Mouse (Mus musculus) layer of hippocampus, adult 2 months (tissue): ENCODE measurements around the gene Pced1a. TPM values are rescaled to one million over a fixed set of nuclear protein-coding genes. Genes with fewer than 3 reads are reported as not detected.

Experiments
- DNase-seq, 2 experiments: peaks; one replicate each; pipeline ENCODE4 v3.0.0; 2022; ENCODE audit warnings: low spot score in 2 of 2
- H3K27ac ChIP-seq: fragments of 200-600 bp; 2 replicates; pipeline ENCODE4 v1.8.1; 2022
- H3K4me3 ChIP-seq: fragments of 200-600 bp; 2 replicates; pipeline ENCODE4 v1.8.1; 2022; ENCODE audit warnings: mild to moderate bottlenecking
- CTCF ChIP-seq: fragments of 200-600 bp; conservative IDR thresholded peaks from 2 replicates; pipeline ENCODE4 v1.8.1; 2022; ENCODE audit warnings: antibody characterized with exemption, mild to moderate bottlenecking, moderate library complexity
- total RNA-seq, 2 experiments: library from RNA; stranded (reverse); gene quantifications; 2 replicates each; pipeline ENCODE4 v1.2.3; 2021

Pced1a gene
- total RNA-seq, 2 experiments from 2014 or later = 23.0 to 27.3 TPM

DNA sequence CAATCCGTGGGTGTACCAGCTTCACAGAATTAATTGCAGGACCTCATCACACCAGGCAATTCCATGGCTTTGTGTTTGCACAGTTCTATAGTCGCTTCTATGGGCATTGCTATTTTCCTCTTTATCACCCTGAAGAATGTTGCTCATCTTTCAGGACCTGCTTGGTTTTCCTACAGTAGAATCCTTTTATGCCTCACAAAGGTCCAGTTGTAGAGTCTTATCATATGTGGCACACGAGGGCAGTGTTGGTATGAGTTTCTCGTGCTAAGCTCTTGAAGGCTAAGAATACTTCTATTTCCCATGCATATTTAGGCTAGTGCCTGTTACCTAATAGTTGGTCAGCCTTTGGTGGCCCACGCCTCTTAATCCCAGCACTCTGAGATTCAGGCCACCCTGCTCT lies 611 bp upstream of the Pced1a start:
- peak overlapping the region; percentile 76 for H3K4me3 ChIP-seq
- peak overlapping the region; percentile 99 for H3K27ac ChIP-seq
- peak; percentile 48 for TF ChIP-seq CTCF
- no peak for DNase-seq

DNA sequence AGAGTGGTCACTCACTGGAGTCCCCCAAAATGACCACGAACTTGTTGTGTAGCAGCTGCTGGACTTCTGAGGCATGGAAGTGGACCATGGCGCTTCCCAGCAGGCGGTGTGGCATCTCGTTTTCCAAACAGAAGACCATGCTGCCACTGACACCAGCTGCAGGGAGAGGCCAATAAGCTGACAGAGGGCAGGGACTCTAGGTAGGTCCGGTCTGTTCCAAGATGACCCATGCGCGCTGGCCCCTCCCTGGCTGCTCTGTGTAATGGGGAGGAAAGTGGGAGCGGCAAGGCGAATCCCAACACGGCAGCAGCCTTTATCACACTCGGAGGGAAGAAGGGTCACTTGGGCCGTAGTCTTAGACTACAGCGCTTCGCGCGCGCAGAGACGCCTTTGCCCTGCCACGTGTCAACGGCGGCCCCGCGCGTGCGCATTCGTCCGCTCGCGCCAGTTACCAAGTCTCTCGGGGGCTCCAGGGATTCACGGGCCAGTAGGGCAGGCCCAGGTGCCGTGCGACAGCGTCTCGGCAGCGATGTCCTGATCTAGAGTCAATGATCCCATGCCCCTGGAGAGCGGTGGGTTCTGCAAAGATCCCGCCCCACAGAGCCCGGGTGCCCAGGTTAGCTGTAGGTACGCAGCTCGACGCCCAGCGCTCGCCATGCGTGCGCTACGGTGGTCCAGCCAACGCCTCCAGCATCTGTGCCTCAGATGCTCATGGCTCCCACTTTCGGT lies 940 bp downstream of the Pced1a start:
- peak; percentile 56 to 73 for DNase-seq
- no peak for TF ChIP-seq CTCF
- H3K4me3 ChIP-seq = peak overlapping the region; percentile 76
- peak overlapping the region; percentile 99 for H3K27ac ChIP-seq

DNA sequence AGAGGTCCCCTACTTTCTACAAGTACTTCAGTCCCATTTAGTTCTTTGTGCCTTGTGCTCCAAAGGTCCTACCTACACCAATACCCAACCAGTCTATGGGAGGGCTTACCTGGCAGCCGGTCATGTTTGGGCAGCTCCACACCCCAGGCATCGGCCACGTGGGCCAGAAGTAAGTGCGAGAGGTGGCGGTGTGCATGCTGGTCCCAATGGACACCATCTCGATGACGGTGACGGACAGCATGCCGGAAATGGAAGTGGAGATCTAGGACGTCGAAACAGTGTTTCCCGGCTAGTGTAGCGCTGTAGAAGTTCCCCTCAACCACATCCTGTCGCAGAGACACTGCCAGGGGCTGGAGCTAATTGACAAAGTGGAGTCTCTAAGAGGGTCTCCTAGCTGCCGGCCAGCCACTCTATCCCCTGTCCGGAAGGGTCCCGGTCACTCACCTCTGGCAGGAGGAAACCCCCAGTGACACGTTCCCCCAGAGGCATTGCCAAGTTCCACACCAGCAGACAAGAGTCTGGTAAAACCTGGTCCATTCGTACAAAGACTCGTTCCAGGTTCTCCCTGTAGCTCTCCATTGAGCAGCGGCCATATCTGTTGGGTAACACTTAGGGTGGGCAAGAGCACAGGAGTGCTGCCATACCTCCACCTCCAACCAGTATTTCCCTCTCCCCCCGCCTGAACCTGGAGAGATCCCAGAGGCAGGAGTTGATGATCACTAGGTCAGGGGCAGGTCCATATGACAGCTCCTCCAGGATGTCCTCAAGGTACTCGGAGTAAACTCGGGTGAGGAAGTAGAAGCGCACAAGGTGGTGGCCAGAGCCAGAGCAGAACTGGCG lies 2.5 kb downstream of the Pced1a start:
- no peak for DNase-seq
- TF ChIP-seq CTCF = no peak
- Histone ChIP-seq H3K27ac (no peak overlapping the region), H3K4me3 (no peak overlapping the region)

DNA sequence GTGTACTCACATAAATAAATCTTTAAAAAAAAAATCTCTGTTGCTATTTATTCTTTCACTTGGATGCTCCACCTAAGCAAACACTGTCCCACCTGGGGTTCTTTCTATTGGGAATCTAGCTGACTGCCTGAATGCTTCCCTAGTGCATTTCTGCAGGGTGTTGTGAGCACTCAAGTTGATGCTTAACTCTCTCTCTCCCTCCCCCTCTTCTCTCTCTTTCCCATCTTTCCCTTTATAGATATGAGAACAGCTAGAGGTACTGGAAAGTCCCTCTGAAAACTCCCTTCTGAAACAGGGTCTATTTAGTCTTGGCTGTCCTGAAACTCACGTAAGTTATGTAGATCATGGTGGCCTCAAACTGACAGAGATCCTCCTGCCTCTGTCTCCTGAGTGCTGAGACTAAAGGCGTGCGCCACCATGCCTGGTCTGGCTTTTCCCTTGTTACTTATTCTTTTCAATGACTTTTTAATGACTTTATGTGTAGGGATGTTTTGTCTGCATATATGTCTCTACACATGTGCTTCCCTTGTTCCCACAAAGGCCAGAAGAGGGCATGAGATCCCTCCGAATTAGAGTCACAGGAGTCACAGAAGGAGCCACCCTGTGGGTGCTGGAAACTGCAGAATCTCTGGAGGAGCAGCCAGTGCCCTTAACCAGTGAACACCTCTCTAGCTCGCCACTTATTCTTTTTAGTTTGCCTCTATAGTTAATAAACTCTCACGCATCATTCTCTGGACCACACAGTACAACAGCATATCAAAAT lies 10.2 kb downstream of the Pced1a start:
- no peak overlapping the region for H3K27ac ChIP-seq
- peak; percentile 45 for TF ChIP-seq CTCF
- H3K4me3 ChIP-seq = no peak overlapping the region
- no peak for DNase-seq

DNA sequence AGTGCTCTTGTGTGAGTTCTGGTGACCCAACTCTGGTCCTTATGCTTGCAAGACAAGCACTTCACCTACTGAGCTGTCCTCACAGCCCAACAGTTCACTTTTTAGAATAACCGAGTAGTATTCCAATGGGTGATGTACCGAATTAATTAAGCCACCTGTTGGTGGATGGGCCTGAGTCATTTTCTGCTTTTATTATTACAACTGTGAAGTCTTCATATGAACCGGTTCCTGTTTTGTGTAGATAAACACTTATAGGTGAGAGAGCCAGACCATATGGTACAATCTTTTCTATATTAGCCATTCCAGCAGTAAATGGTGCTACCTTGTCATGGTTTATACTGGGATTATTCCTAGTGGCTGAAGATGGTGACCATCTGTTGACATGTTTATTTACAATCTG lies 11.7 kb downstream of the Pced1a start:
- no peak for TF ChIP-seq CTCF
- no peak overlapping the region for H3K4me3 ChIP-seq
- DNase-seq = no peak
- H3K27ac ChIP-seq = no peak overlapping the region

DNA sequence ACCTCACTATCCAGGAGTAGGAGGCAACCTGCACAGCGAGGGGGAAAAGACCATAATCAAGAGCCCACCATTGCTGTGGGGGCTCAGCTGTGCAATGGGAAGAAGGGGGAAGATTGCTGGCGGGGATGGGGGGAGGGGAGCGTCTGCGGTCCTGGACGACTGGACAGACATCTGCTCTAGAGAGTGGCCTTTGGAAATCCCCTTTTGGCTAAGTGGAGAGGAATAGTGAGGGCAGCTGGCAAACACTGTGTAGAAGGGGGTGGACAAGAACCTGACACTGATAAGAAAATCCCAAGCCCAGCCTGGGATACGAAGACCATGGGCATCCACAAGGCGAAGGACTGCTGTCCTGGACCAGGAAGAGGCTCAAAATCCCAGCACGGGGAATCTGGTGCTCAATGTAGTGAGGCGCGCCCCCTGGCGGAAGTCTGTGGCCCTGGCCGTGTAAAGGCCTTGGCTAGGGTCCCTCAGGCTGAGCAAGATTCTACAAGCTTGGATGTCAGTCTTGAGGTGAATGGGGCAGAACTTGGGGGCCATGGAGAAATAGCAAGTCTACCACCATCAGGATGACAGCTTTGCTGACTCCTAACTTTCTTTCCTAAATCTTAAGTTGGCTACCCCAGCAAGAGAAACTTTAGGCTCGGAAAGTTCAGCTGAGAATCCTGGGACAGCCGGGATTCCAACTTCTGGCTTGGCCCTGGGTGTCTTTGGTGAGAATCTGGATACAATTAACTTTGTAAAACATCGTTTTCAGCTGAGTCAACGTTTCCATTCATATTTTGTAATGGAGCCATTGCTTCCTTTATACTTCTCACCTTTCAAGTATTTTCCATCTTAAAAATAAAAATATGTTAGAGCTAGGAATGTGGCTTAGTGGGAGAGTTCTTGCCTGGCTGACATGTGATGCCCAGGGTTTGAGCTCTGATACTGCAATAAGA lies 12.7 kb downstream of the Pced1a start:
- TF ChIP-seq CTCF = peak; percentile 99

DNA sequence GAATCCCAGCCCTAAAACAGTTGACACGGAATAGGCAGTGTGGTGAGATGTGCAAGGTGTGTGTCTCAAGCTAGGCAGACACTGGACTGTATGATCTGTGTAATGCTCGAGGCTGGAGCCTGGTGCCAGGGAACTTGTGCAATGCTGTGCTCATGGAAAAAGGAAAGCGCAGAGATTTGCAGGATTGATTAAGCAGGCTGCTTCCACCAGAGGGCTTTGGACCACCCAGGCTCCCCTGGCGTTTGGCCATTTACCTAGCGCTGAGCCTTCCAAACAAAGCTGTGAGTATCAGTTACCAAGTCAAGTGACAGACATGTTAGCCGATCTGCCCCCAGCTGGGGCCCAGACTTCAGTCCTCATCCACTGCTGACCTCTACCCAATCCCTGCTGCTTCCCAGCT lies 16.3 kb downstream of the Pced1a start:
- no peak overlapping the region for H3K27ac ChIP-seq
- no peak overlapping the region for H3K4me3 ChIP-seq
- TF ChIP-seq CTCF = no peak
- no peak for DNase-seq

More for the DNA sequence above, 12.7 kb downstream of the Pced1a start:
- Histone ChIP-seq H3K27ac (no peak overlapping the region), H3K4me3 (no peak overlapping the region)
- DNase-seq = peak; percentile 70 to 89

DNA sequence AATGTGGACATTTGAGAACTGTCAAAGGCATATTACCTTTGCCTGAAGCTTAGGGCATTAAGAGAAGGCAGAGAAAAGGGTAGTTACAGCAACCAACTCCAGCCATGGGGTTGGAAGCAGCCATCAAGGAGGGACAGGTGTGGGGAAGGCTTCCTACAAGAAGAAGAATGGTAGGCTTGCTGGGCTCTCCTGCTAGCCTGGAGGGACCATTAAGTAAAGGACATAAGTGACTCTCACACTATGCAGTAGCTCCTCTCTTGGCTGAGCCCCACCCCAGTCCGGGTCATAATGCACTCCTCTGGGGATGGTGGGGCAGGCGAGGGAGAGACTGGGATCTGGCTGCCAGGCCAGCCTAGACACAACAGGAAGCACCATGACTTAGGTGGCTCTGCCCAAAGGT lies 18.3 kb downstream of the Pced1a start, which contains the start of gene Tmem239:
TSS of gene Tmem239 (plus strand) at position 301 of the 400 bp plus-strand sequence.
- no peak within 1 kb of the TSS for H3K27ac ChIP-seq
- no peak for TF ChIP-seq CTCF

DNA sequence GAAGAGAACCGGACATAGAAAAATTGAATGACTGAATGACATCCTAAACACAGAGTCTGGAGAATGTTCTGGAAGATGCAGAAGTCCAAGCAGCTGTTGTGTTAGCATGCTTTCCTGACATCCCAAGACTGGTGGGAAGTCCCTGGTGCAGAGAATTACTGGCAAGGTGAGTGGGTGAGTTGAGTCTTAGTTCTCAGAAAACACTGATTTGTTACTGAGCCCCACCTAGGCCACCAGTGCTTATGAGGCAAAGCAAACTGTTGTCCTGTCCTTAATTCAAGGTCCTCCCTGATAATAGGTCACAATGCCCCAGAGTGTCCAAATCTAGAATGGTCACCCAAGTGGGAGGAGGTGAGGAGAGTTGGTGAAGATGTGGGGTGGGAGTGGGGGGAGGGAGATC lies 19.6 kb downstream of the Pced1a start, which contains the start of the genes Gm28372 and 1700020A23Rik:
TSS of gene Gm28372 (plus strand) at position 301 of the 400 bp plus-strand sequence.
TSS of gene 1700020A23Rik (plus strand) at position 321 of the 400 bp plus-strand sequence.
- Histone ChIP-seq H3K27ac (no peak within 1 kb of the TSS), H3K4me3 (no peak within 1 kb of the TSS)
- DNase-seq = no peak
- no peak for TF ChIP-seq CTCF

More for the DNA sequence above, 18.3 kb downstream of the Pced1a start, which contains the start of gene Tmem239:
- no peak for DNase-seq
- H3K4me3 ChIP-seq = no peak within 1 kb of the TSS

DNA sequence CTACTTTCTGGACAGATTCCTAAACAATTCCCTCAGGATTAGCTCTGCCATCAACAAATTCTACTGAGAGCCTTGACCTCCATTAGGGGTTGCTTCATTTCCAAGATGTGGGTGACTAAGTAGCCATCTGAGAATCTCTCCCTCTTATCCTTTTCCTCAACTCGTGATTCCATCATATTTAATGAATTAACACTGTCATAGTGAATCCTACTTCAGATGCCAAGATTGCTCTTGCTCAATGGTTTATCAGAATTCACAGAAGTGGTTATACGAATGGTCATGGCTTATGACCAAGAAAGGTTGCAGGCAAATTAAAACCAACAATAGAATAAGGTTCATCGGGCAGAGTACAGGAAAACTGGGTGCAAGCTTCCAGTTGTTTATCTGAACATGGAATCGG lies 22.6 kb downstream of the Pced1a start:
- no peak overlapping the region for H3K27ac ChIP-seq
- no peak for TF ChIP-seq CTCF
- H3K4me3 ChIP-seq = no peak overlapping the region
- no peak for DNase-seq

DNA sequence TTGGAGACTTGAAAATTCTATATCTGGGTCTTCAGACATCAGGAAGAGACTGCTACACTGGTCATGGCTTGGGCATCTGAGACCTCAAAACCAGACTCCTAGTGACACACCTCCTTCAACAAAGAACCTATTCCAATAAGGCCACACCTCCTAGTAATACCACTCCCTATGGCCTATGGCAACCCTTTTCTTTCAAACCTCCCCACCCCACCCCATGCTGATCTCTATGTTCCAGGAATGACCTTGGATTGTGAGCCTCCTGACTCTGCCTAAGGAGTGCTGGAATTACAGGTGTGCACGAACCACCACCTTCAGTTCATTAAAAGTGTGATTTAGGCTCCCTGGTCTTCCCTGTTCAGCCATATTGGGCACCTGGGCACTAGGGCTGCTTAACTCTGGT lies 24.5 kb downstream of the Pced1a start:
- TF ChIP-seq CTCF = no peak
- no peak overlapping the region for H3K4me3 ChIP-seq
- DNase-seq = no peak
- H3K27ac ChIP-seq = no peak overlapping the region

DNA sequence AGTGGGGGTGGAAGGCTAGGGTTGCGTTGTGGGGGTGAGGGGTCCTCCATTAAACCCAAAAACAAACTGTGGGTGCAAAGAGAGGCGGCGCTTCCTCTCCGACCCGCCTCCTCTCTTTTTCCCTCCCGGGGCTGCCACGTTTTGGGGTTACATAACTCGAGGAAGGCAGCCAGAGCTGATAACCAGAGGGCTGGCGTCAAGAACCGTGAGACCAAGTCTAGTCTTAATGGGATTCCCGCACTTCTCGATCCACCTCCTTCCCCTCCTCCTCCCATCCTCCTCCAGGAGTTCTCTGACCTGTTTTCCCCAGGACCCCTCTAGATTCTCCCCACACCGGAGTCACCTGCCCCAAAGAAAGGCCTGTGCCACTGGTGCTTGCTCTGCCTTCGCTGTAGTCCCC lies 26.4 kb downstream of the Pced1a start:
- DNase-seq = no peak
- TF ChIP-seq CTCF = no peak
- Histone ChIP-seq H3K27ac (no peak overlapping the region), H3K4me3 (peak overlapping the region; percentile 50)
